Mouse (Mus musculus) stomach, embryonic 16.5 days (tissue): ENCODE data around the gene Obp1b. TPM values are rescaled to one million over a fixed set of nuclear protein-coding genes. Genes with fewer than 3 reads are reported as not detected.
"Not testable (repeated sequence)": the region's sequence is repeated elsewhere in the genome, so short reads cannot be mapped to it uniquely, and the experiment has no call there.

ENCODE experiments used
- ATAC-seq: fragments of 200-750 bp; cut with Nextera tagmentation; 2 replicates; pipeline ENCODE4 v1.8.0; 2017; ENCODE audit warnings: moderate number of reproducible peaks, moderate TSS enrichment; ENCODE audit not compliant: insufficient read depth, low FRiP score
- H3K27ac ChIP-seq: fragments of 300-500 bp; sonication (generic); 2 replicates; pipeline ENCODE4 v1.5.1; 2014; ENCODE audit warnings: low read length
- H3K27me3 ChIP-seq: fragments of 300-500 bp; sonication (generic); 2 replicates; pipeline ENCODE4 v1.6.1; 2014; ENCODE audit warnings: low read length, control low read depth, mixed read lengths; ENCODE audit not compliant: control insufficient read depth, insufficient read depth
- H3K36me3 ChIP-seq: fragments of 300-500 bp; sonication (generic); 2 replicates; pipeline ENCODE4 v1.6.1; 2014; ENCODE audit warnings: low read length; ENCODE audit not compliant: control insufficient read depth, insufficient read depth
- H3K4me1 ChIP-seq: fragments of 300-500 bp; sonication (generic); 2 replicates; pipeline ENCODE4 v1.6.1; 2014; ENCODE audit warnings: low read length, control low read depth, mixed read lengths; ENCODE audit not compliant: control insufficient read depth, insufficient read depth
- H3K4me2 ChIP-seq: fragments of 300-500 bp; sonication (generic); 2 replicates; pipeline ENCODE4 v1.6.1; 2014; ENCODE audit warnings: low read depth, low read length, mixed read lengths
- H3K4me3 ChIP-seq: fragments of 300-500 bp; sonication (generic); replicated peaks from 2 replicates; pipeline ENCODE4 v1.5.1; 2014; ENCODE audit warnings: mild to moderate bottlenecking, low read length
- H3K9ac ChIP-seq: fragments of 300-500 bp; sonication (generic); 2 replicates; pipeline ENCODE4 v1.6.1; 2014; ENCODE audit warnings: low read length
- H3K9me3 ChIP-seq: fragments of 300-500 bp; sonication (generic); replicated peaks from 2 replicates; pipeline ENCODE4 v1.6.1; 2016; ENCODE audit warnings: low read length, control low read depth; ENCODE audit not compliant: control insufficient read depth
- WGBS: fragments of 180-500 bp; shearing (Covaris S2); extraction: QIAGEN DNeasy Blood & Tissue Kit; methylation state at CpG from one replicate; pipeline ENCODE4 v1.1.7; 2014; 5-methylcytosine and 5-hydroxymethylcytosine counted together
- polyA plus RNA-seq: library from polyadenylated mRNA; unstranded; fragments of >200 nt; fragmentation: Nextera tagmentation; extraction: Ambion mirVana; gene quantifications from 2 replicates; pipeline ENCODE4 v1.2.1, GENCODE M21; 2015

The Obp1b gene
- polyA plus RNA-seq: not detected in 2 replicates

DNA sequence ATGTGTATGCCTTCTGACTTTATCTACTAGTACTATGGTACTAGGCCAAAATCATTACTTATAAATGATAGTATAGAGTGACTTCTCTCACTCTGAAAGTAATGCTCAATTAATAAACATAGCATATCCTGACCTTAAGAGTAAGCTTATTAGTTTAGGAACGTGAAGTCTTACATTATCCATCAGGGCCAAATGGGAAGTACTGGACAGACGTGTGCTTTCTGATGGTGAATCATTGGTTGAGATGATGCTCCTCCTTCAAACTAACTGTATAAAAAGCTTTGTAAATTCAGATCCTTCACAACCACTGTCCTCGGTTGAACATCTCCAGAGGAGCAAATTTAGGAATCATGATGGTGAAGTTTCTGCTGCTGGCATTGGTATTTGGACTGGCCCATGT, at the start of gene Obp1b:
TSS of gene Obp1b (plus strand) at position 301 of the 400 bp plus-strand sequence.
- no CpG with 5 or more reads among the region's 3 CpGs for WGBS
- ATAC-seq, H3K4me2 ChIP-seq: not testable (repeated sequence)

DNA sequence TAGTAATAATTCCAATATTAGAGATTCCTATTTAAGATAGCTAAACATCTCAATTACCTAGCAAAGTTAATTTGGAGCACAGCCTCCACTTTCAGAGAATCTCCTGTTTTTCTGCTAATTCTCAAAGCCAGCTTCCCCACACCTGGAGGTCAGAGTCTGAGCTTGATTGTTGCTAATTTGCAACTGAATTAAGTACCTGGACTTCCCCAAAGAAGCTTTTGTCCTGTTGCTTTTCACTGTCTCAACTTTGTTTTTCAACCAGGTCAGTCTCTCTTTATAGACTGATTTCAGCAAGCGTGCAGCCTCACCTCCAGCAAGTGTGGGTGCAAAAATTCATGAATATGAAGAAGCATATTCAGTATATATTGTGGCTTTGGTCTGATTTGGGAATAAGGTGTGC, 15.6 kb downstream of the Obp1b start:
- H3K27me3 ChIP-seq, H3K27ac ChIP-seq, ATAC-seq, H3K4me2 ChIP-seq, H3K4me3 ChIP-seq, H3K4me1 ChIP-seq, H3K36me3 ChIP-seq, H3K9me3 ChIP-seq, H3K9ac ChIP-seq: not testable (repeated sequence)
- 55% methylated on average over 1 of the region's 1 CpGs for WGBS

More for the DNA sequence above, at the start of gene Obp1b:
- not testable (repeated sequence) for H3K36me3 ChIP-seq, H3K4me3 ChIP-seq, H3K9ac ChIP-seq, H3K27ac ChIP-seq, H3K9me3 ChIP-seq, H3K27me3 ChIP-seq, H3K4me1 ChIP-seq

DNA sequence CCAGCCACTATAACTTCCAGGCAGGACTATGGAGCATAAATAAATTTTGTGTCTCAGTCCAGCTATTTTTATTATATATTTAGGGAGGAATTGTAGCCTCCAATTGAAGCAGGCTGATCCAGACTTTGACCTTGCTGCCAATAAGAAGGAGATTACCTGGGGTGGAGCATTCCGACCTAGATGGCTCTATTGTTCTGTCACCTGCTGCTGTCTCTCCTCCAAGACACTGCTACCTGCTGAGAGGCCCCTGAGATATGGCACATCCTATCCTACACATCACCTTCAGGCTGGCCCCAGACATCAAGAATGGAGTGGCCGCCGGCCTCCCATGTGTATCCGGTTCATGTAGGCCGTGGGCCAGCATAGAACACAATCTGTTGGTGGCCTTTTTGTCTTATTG, 16.3 kb downstream of the Obp1b start:
- Histone ChIP-seq H3K4me2 (no peak overlapping the region), H3K9ac (no peak overlapping the region), H3K4me1 (no peaks in the 10 kb centered on the region), H3K36me3 (no peaks in the 10 kb centered on the region), H3K27me3 (no peaks in the 10 kb centered on the region), H3K27ac (no peak overlapping the region), H3K9me3 (no peaks in the 10 kb centered on the region), H3K4me3 (no peak overlapping the region)
- ATAC-seq: no peak
- 90% methylated on average over 5 of the region's 5 CpGs for WGBS

Other genes starting within 250 kb of the Obp1b start
- gene Obp1a, start 95.4 kb upstream of the Obp1b start, polyA plus RNA-seq: not detected in 2 replicates
- not detected in 2 replicates for gene Gm5938, start 61.3 kb upstream of the Obp1b start, polyA plus RNA-seq
- not detected in 2 replicates for gene Gm14743, start 59.1 kb downstream of the Obp1b start, polyA plus RNA-seq
- gene 4930480E11Rik, start 182.9 kb downstream of the Obp1b start, polyA plus RNA-seq: not detected in 2 replicates